Comparison of ENCODE assay signal across 32 mouse cellular contexts in genomic region chr8:13627591-13627990, GRCm38 (mm10). TPM values are rescaled to one million over a fixed set of nuclear protein-coding genes. Genes with fewer than 3 reads are reported as not detected.
A peak's percentile ranks its signal among the peaks of the same experiment; 100 is the strongest.
DNase-seq lines count a peak whose midpoint lies in the region; ATAC-seq and TF ChIP-seq lines count a peak whose summit lies in the region.
"Had no signal": no experiment of that assay in that cellular context is flagged by ENCODE, and none has a peak within 500 bp of the region (broad histone marks: within the 10 kb centered on the region; RNA-seq: fewer than 3 reads in every experiment).

No protein-coding gene starts in this region.

- no peak for TF ChIP-seq POLR2A in olfactory bulb, adult 2 months (IDR thresholded peaks at IDR 0.05; ENCODE audit: insufficient read depth, low read depth, low read length)

- H3K4me1 ChIP-seq in olfactory bulb, adult 2 months (ENCODE audit: control insufficient read depth, insufficient read depth, low read length): peaks cover 73% of the 10 kb centered on the region

- DNase-seq in A20 (ENCODE audit: low read depth, low spot score): peak; percentile 81
- peak; percentile 40 to 49 for DNase-seq in B cell, adult 2 months
- no peak for DNase-seq in testis, postnatal 10 days (ENCODE audit: low spot score)
- DNase-seq: adrenal gland, postnatal 14 days; cerebellum, adult 18-20 months; gastrocnemius, adult 2 months; gastrocnemius, postnatal 36 days; heart, adult 2 months; heart, postnatal 10 days; kidney, adult 18-20 months; kidney, postnatal 36 days; layer of hippocampus, postnatal 36 days; left cerebral cortex, postnatal 4 days; liver, postnatal 0 days; lung, postnatal 36 days; right cerebral cortex, postnatal 4 days; thymus, adult 2 months; thymus, postnatal 36 days had no signal

- 73% methylated on average over 5 of the region's 5 CpGs for WGBS in olfactory bulb, adult 2 months

- no peak overlapping the region for H3K4me3 ChIP-seq in olfactory bulb, adult 2 months (ENCODE audit: insufficient read depth, low read depth, low read length)
- H3K4me3 ChIP-seq: erythroblast, embryonic 14.5 days; gastrocnemius, adult 2 months; heart, adult 2 months; heart, embryonic 13.5 days; hindbrain, embryonic 10.5 days; kidney, embryonic 15.5 days; layer of hippocampus, adult 2 months; liver, embryonic 12.5 days; midbrain, embryonic 10.5 days; midbrain, embryonic 15.5 days had no signal

- ATAC-seq in megakaryocyte, adult 5-6 weeks (ENCODE audit: poor library complexity, severe bottlenecking): peak; percentile 63
- ATAC-seq in activated CD4-positive, CD25-positive, alpha-beta regulatory T cell, adult 4 months: no peak
- ATAC-seq: forebrain, embryonic 16.5 days; liver, embryonic 12.5 days; liver, postnatal 0 days; midbrain, embryonic 15.5 days; Patski had no signal

- H3K27ac ChIP-seq in olfactory bulb, adult 2 months (ENCODE audit: insufficient read depth, low read depth, low read length): peak overlapping the region; percentile 24; the same call in 1 of the 2 replicates
- H3K27ac ChIP-seq: gastrocnemius, adult 2 months; heart, adult 2 months; heart, embryonic 13.5 days; hindbrain, embryonic 10.5 days; kidney, embryonic 15.5 days; layer of hippocampus, adult 2 months; liver, embryonic 12.5 days; midbrain, embryonic 10.5 days; midbrain, embryonic 15.5 days; stomach, postnatal 0 days had no signal

- no peak for TF ChIP-seq CTCF in olfactory bulb, adult 2 months (IDR thresholded peaks at IDR 0.05; ENCODE audit: insufficient read depth, low read depth, low read length)

RNA-seq across cellular contexts. Expression of gene Rasa3, which starts 49.8 kb away (rescaled TPM):
- total RNA-seq in megakaryocyte, adult 5-6 weeks (2015): 72.8 and 75.0 TPM in 2 replicates
- total RNA-seq in megakaryocyte, adult 5-6 weeks (2017): 159 and 164 TPM in 2 replicates
- not detected in 2 replicates for polyA plus RNA-seq in olfactory bulb, adult 2 months (2012; ENCODE audit: insufficient read depth, insufficient read length, low replicate concordance, missing spikeins)
- 100 to 1,000 TPM in 1 of 2 experiments, 10 to 100 TPM in 1; 89.4 to 115 TPM for polyA plus RNA-seq in activated CD4-positive, CD25-positive, alpha-beta regulatory T cell, adult 4 months (2017; shearing (Covaris generic))
